Mouse (Mus musculus) CH12.LX (cell line): ENCODE data around the gene Jmjd1c. TPM values are rescaled to one million over a fixed set of nuclear protein-coding genes. Genes with fewer than 3 reads are reported as not detected.
A peak's percentile ranks its signal among the peaks of the same experiment; 100 is the strongest.

Experiments used
- DNase-seq: peaks from one replicate; pipeline ENCODE4 v3.0.0-alpha.2; 2013; ENCODE audit errors: extremely low read depth
- H3K27ac ChIP-seq: 2 replicates; pipeline ENCODE4 v1.5.1; 2012; ENCODE audit warnings: low read depth, mild to moderate bottlenecking, control low read depth, moderate library complexity; ENCODE audit not compliant: insufficient read depth
- H3K27me3 ChIP-seq: replicated peaks from 2 replicates; pipeline ENCODE3; 2012; ENCODE audit warnings: inconsistent platforms
- H3K36me3 ChIP-seq, 2 experiments: replicated peaks in 1 of 2; 2 replicates each; pipeline versions ENCODE3 to v1.6.1; 2012; ENCODE audit warnings: inconsistent platforms in 1 of 2, low read length in 1 of 2, mild to moderate bottlenecking in 1 of 2, mixed read lengths in 1 of 2, moderate library complexity in 1 of 2; ENCODE audit not compliant: control insufficient read depth in 1 of 2, insufficient read depth in 1 of 2
- H3K4me1 ChIP-seq, 2 experiments: 2 replicates each; pipeline ENCODE4 v1.6.1; 2012; ENCODE audit warnings: inconsistent platforms in 1 of 2, moderate library complexity in 1 of 2; ENCODE audit not compliant: insufficient read depth in 2 of 2, control insufficient read depth in 1 of 2
- H3K4me2 ChIP-seq: 2 replicates; pipeline ENCODE4 v1.6.1; 2012; ENCODE audit warnings: low read depth, mild to moderate bottlenecking, control low read depth; ENCODE audit not compliant: poor library complexity, insufficient read depth, severe bottlenecking
- H3K4me3 ChIP-seq, 3 experiments: fragments of 150-350 bp in 1 of 3; sonication (generic) in 1 of 3; replicated peaks in 1 of 3; 2 replicates each; pipeline versions ENCODE3 to v1.5.1; 2011 to 2012; ENCODE audit warnings: low read depth in 2 of 3, low read length in 2 of 3, mild to moderate bottlenecking in 2 of 3, moderate library complexity in 2 of 3, control low read depth in 1 of 3, improper control_type of control experiment in 1 of 3, inconsistent platforms in 1 of 3, mixed read lengths in 1 of 3; ENCODE audit not compliant: poor library complexity in 1 of 3
- H3K79me2 ChIP-seq: replicated peaks from 2 replicates; pipeline ENCODE4 v1.6.1; 2012; ENCODE audit warnings: mild to moderate bottlenecking, moderate library complexity; ENCODE audit not compliant: control insufficient read depth, poor library complexity, insufficient read depth, severe bottlenecking; ENCODE audit errors: extremely low read depth
- H3K9ac ChIP-seq: 2 replicates; pipeline ENCODE4 v1.6.1; 2012; ENCODE audit warnings: low read depth, mild to moderate bottlenecking, control low read depth, moderate library complexity; ENCODE audit not compliant: insufficient read depth
- H3K9me3 ChIP-seq: replicated peaks from 2 replicates; pipeline ENCODE3; 2012; ENCODE audit warnings: low read length, inconsistent platforms, mixed read lengths
- CHD1 ChIP-seq: IDR thresholded peaks from 2 replicates; pipeline ENCODE4 v1.6.1; 2012; ENCODE audit warnings: low read depth, low read length, improper control_type of control experiment, inconsistent platforms
- CTCF ChIP-seq, 2 experiments: IDR thresholded peaks in 1 of 2; conservative IDR thresholded peaks in 1 of 2; 2 replicates each; pipeline ENCODE4 v1.5.1; 2011 to 2012; ENCODE audit warnings: low read depth in 2 of 2, low read length in 2 of 2, improper control_type of control experiment in 1 of 2, inconsistent platforms in 1 of 2, mild to moderate bottlenecking in 1 of 2, moderate library complexity in 1 of 2
- E2F4 ChIP-seq: IDR thresholded peaks from 2 replicates; pipeline ENCODE4 v1.6.1; 2011; ENCODE audit warnings: low read depth, low read length, improper control_type of control experiment; ENCODE audit not compliant: insufficient replicate concordance
- ELF1 ChIP-seq: IDR thresholded peaks from 2 replicates; pipeline ENCODE4 v1.6.1; 2014; ENCODE audit warnings: low read depth, mild to moderate bottlenecking, inconsistent platforms, low read length, improper control_type of control experiment
- ETS1 ChIP-seq: conservative IDR thresholded peaks from 2 replicates; pipeline ENCODE4 v1.6.1; 2012; ENCODE audit warnings: low read depth, mild to moderate bottlenecking, inconsistent platforms, low read length, improper control_type of control experiment, moderate library complexity
- GABPA ChIP-seq: IDR thresholded peaks from 2 replicates; pipeline ENCODE4 v1.6.1; 2012; ENCODE audit warnings: low read depth, low read length, improper control_type of control experiment, inconsistent platforms; ENCODE audit not compliant: insufficient replicate concordance
- JUN ChIP-seq: IDR thresholded peaks from 2 replicates; pipeline ENCODE4 v1.6.1; 2011; ENCODE audit warnings: low read depth, mild to moderate bottlenecking, low read length, improper control_type of control experiment, moderate library complexity; ENCODE audit not compliant: insufficient read depth
- KAT2A ChIP-seq: IDR thresholded peaks from 2 replicates; pipeline ENCODE4 v1.6.1; 2012; ENCODE audit warnings: low read length, improper control_type of control experiment, inconsistent platforms; ENCODE audit not compliant: insufficient replicate concordance
- MYC ChIP-seq: IDR thresholded peaks from 2 replicates; pipeline ENCODE4 v1.6.1; 2011; ENCODE audit warnings: low read depth, mild to moderate bottlenecking, improper control_type of control experiment, low read length
- POLR2A ChIP-seq: IDR thresholded peaks from 2 replicates; pipeline ENCODE4 v1.6.1; 2011; ENCODE audit warnings: low read depth, mild to moderate bottlenecking, improper control_type of control experiment, low read length
- POLR2AphosphoS2 ChIP-seq: IDR thresholded peaks from 2 replicates; pipeline ENCODE4 v1.6.1; 2011; ENCODE audit warnings: low read depth, low read length, improper control_type of control experiment
- RAD21 ChIP-seq: IDR thresholded peaks from 2 replicates; pipeline ENCODE4 v1.6.1; 2011; ENCODE audit warnings: low read depth, mild to moderate bottlenecking, low read length, improper control_type of control experiment, moderate library complexity
- RCOR1 ChIP-seq: conservative IDR thresholded peaks from 2 replicates; pipeline ENCODE4 v1.6.1; 2012; ENCODE audit warnings: low read depth, mild to moderate bottlenecking, inconsistent platforms, low read length, improper control_type of control experiment
- SIN3A ChIP-seq: IDR thresholded peaks from 2 replicates; pipeline ENCODE4 v1.6.1; 2012; ENCODE audit warnings: low read length, improper control_type of control experiment, inconsistent platforms
- SMC3 ChIP-seq: IDR thresholded peaks from 2 replicates; pipeline ENCODE4 v1.6.1; 2011; ENCODE audit warnings: low read depth, low read length, improper control_type of control experiment
- TBP ChIP-seq: conservative IDR thresholded peaks from 2 replicates; pipeline ENCODE4 v1.6.1; 2011; ENCODE audit warnings: low read depth, low read length, improper control_type of control experiment
- TCF12 ChIP-seq: IDR thresholded peaks from 2 replicates; pipeline ENCODE4 v1.6.1; 2014; ENCODE audit warnings: low read depth, mild to moderate bottlenecking, inconsistent platforms, low read length, improper control_type of control experiment
- UBTF ChIP-seq: IDR thresholded peaks from 2 replicates; pipeline ENCODE4 v1.6.1; 2012; ENCODE audit warnings: low read depth, mild to moderate bottlenecking, inconsistent platforms, low read length, improper control_type of control experiment, moderate library complexity
- USF1 ChIP-seq: IDR thresholded peaks from 2 replicates; pipeline ENCODE4 v1.6.1; 2014; ENCODE audit warnings: low read depth, mild to moderate bottlenecking, inconsistent platforms, low read length, improper control_type of control experiment
- USF2 ChIP-seq: conservative IDR thresholded peaks from 2 replicates; pipeline ENCODE4 v1.6.1; 2011; ENCODE audit warnings: low read depth, low read length, improper control_type of control experiment
- ZKSCAN1 ChIP-seq: IDR thresholded peaks from 2 replicates; pipeline ENCODE4 v1.6.1; 2012; ENCODE audit warnings: low read depth, inconsistent platforms, low read length, improper control_type of control experiment, borderline replicate concordance
- ZNF384 ChIP-seq: IDR thresholded peaks from 2 replicates; pipeline ENCODE4 v1.6.1; 2012; ENCODE audit warnings: low read depth, low read length, improper control_type of control experiment, inconsistent platforms
- dilution Hi-C: fragments of 300-500 bp; cut with MboI; formaldehyde crosslinking; loops from 2 replicates; pipeline ENCODE4 v1.14.3; 2020; ENCODE audit warnings: low sequenced_read_pairs; ENCODE audit not compliant: extremely low pct_unique_long_range_greater_than_20kb, extremely low pct_ligation_motif_present
- in situ Hi-C: fragments of 300-500 bp; cut with MboI; formaldehyde crosslinking; loops from 3 replicates; pipeline ENCODE4 v1.14.3; 2019; ENCODE audit warnings: low sequenced_read_pairs, low pct_ligation_motif_present, low pct_unique_long_range_greater_than_20kb, mixed read lengths
- polyA plus RNA-seq: library from polyadenylated mRNA; unstranded; fragments of >175 nt; gene quantifications from 2 replicates; pipeline ENCODE4 v1.2.1, GENCODE M21; 2012; ENCODE audit warnings: low read depth; ENCODE audit not compliant: insufficient read length
- total RNA-seq, 2 experiments: library from RNA; depleted of rRNA; stranded (reverse); fragments of 300-350 nt in 1 of 2; fragments of >200 nt in 1 of 2; gene quantifications; 2 replicates each; pipeline ENCODE4 v1.2.3; 2012 to 2014

The Jmjd1c gene
- total and polyA plus RNA-seq, 3 experiments, result 41.2 to 50.1 (median 41.6) TPM

GRCm38 (mm10) chr10:67230439-67230838 is 134.5 kb downstream of the Jmjd1c start:
- dilution Hi-C loops, result no loop called here
- peaks cover 64 to 86% of the 10 kb centered on the region in 2 experiments for H3K36me3 ChIP-seq
- no peak overlapping the region for H3K9ac ChIP-seq
- no peaks in the 10 kb centered on the region for H3K27me3 ChIP-seq
- DNase-seq, result no peak
- in situ Hi-C loops, result no loop called here
- H3K4me3 ChIP-seq, result no peak overlapping the region
- TF ChIP-seq USF2, result no peak
- TF ChIP-seq MYC, result no peak
- TF ChIP-seq RCOR1, result no peak
- no peak for TF ChIP-seq KAT2A
- no peak for TF ChIP-seq ETS1
- no peak for TF ChIP-seq E2F4
- TF ChIP-seq POLR2A, result no peak
- no peak for TF ChIP-seq UBTF
- TF ChIP-seq TBP, result no peak
- TF ChIP-seq POLR2AphosphoS2, result no peak
- peaks cover 29% of the 10 kb centered on the region for H3K79me2 ChIP-seq
- H3K4me1 ChIP-seq, result peaks cover 0 to 8% of the 10 kb centered on the region in 2 experiments; a peak in 1 of 4 replicates
- no peak overlapping the region for H3K27ac ChIP-seq
- H3K9me3 ChIP-seq, result no peaks in the 10 kb centered on the region
- no peak overlapping the region for H3K4me2 ChIP-seq

DNA sequence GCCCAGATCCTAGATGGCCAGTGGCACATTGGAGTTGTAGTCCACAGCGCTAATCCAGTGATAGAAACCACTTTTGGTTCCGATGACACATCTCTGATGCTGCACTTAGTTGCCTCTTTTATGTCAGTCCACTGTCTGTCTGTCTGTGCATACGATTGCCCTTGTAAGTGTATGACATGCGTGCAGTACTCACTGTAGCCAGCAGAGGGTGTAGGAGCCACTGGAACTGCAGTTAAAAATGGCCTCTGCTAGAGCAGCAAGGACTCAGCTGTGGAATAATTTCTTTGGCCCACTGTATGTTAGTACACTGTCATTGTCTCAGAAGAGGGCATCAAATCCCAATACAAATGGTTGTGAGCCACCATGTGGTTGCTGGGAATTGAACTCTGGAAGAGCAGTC is 151.2 kb downstream of the Jmjd1c start:
- H3K27ac ChIP-seq, result no peak overlapping the region
- TF ChIP-seq ZNF384 (no peak), GABPA (no peak), POLR2AphosphoS2 (no peak), SMC3 (peak; percentile 62), USF1 (no peak), ZKSCAN1 (no peak), JUN (no peak), POLR2A (no peak), CHD1 (no peak), RAD21 (peak; percentile 45), TCF12 (no peak), ELF1 (no peak), E2F4 (no peak), CTCF (conservative IDR thresholded peaks at IDR 0.05 in 1 of 2, IDR thresholded peaks at IDR 0.05 in 1 of 2; ENCODE audit: low read depth in 2 of 2, low read length in 2 of 2) (peak; percentile 67 to 82), SIN3A (no peak)
- dilution Hi-C loops (no loop called here), in situ Hi-C loops (no loop called here)
- no peak overlapping the region for H3K4me2 ChIP-seq
- H3K79me2 ChIP-seq, result peaks cover 30% of the 10 kb centered on the region
- peaks cover 68 to 93% of the 10 kb centered on the region in 2 experiments for H3K36me3 ChIP-seq
- H3K4me3 ChIP-seq, result no peak overlapping the region
- no peaks in the 10 kb centered on the region for H3K4me1 ChIP-seq
- DNase-seq, result peak; percentile 65
- no peaks in the 10 kb centered on the region for H3K27me3 ChIP-seq
- H3K9me3 ChIP-seq, result no peaks in the 10 kb centered on the region
- no peak overlapping the region for H3K9ac ChIP-seq
